Mouse (Mus musculus) liver, embryonic 14.5 days (tissue): Measurements from ENCODE around the gene Dlgap1.

ENCODE experiments used
- CTCF ChIP-seq: IDR thresholded peaks from 2 replicates; pipeline ENCODE4 v1.5.1; 2016; ENCODE audit warnings: antibody characterized with exemption, low read depth, control low read depth
- EP300 ChIP-seq: IDR thresholded peaks from 2 replicates; pipeline ENCODE4 v1.6.1; 2016; ENCODE audit warnings: antibody characterized with exemption, low read depth

DNA sequence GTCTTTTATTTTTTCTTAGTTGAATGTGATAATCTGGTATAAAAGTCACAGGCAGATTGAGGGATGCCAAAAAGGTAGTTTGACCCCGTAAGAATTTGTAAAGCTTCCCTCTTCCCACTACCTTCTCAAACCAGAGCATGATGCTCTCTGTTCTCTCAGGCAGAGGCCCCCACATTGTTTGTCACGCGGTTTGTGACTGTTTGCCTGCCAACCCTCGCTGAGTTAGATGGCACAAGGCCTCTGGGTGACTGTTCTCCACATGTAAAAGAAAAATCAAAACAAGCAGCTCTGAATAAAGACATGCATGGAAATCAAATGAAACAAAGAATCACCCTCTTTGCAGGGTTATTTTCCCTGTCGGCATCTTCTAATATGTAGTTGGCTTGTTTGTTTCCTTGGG is 541.6 kb downstream of the Dlgap1 start:
- TF ChIP-seq EP300 = no peak
- no peak for TF ChIP-seq CTCF
